Mouse (Mus musculus): Measurements from ENCODE around the gene Pdgfa.

Pdgfa gene

DNA sequence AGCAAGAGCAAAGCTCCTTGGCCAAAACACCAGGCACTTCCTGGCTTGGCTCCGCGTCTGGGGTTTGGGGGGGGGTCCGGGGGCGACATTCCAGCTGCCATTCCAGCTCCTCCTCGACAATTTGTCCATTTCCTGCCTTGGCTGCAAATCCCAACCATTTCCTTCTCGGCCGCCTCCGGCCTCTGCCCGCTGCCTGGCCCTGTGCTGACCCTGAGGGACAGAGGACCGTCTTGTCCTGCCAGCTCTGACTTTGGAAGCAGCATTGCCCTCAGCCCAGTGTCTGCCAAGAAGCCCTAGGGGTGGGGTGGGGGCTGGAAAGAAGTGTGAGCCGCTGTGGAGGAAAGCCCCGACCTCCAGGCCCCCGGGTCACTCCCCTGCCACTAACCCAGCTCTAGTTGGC is 44.2 kb downstream of the Pdgfa start:
- no peak for DNase-seq

DNA sequence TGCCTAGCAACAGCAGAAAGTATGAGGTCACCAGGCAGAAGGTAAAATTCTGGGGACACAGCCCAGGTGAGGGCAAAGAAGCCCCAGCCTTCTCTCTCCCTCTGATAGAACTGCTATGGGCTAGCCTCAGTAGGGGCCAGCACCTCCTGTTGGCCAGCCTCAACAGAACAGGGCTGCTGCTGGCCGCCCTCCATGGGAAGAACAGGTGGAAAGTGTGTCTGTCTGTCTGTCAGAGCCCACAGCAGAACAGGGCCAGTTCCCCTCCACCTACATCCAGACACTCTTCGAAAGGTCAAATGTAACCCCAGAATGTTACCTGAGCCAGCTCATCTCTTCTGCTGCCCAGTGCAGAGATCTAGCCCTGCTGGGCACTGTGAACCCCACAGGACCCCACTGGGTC is 45.9 kb downstream of the Pdgfa start:
- no peak for DNase-seq

DNA sequence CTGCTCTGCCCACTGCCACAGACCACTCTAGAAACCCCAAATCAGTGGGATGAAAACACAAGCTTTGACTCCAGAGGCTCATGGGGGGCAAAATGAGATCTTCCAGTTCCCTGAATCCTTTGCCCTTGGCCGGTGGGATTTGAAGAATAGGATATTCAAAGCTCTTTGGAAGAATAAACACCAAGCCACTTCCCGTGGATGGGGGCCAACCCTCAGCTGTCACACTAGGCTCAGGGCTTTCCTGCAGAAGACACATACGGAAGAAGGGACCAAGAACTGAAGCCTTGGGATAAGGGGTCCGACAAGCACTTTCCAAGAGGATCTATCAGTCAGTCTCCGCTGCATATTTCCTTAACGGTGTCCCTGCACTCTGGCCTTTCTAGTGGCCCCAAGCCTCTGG is 48.0 kb downstream of the Pdgfa start:
- DNase-seq, result no peak

DNA sequence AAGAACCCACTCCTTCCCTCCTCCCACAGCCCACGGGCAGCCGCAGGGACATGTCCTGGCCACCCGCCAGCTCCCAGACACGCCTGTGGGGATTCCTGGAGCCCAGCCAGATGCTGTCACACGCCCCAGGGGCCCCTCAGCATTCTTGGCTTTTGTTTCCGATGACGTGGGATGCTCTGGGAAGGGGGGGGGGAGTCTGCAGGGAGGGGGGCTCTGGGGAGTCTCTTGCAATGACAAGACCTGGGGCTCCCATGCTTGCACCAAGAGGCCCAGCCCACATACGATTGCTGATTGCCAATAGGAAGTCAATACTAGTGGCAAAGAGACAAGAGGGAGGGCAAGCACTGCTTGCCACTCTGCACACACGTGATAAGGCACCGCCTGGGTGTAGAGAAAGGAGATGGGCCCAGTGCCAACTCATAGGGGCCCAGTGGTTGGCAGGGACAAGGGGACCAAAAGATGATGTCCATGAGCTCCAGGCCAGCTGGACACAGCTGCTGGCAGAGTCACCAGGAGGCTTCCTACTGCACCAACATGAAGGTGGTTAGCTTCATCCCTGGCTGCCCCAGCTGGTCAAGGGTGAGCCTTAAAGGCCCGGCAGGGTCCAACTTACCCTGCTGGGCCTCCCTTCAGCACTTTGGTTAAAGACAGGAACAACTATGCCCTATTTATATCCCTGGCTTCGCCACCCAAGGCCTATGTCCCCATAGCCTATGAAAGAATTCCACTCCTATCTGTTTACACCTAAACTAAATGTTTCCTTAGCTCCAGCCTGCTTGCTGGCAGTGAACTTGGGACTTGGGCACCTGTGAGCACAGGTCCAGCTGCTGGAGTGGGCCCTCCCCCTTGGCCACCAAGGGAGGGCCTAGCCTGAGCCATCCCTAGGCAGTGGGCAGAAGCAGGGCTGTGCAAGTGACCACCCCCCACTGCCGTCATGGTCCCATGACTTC is 48.9 kb downstream of the Pdgfa start:
- no peak for DNase-seq

DNA sequence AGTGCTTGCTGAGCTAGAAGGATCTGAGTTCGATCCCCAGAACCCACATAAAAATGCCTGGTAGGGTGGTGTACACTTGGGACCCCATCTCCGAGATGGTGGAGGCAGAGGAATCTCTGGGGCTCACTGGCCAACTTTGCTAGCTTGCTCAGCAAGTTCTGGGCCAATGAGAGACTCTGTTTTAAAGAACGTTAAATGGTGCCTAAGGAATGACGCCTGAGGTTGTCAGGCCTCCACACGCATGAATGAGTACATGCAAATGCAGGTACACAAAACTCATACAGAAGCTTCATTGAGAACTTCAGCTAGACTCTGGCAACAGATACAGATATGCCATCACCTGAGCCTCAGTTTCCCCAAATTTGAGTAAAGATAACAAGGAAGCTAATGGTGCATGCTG is 49.7 kb downstream of the Pdgfa start:
- no peak for DNase-seq

DNA sequence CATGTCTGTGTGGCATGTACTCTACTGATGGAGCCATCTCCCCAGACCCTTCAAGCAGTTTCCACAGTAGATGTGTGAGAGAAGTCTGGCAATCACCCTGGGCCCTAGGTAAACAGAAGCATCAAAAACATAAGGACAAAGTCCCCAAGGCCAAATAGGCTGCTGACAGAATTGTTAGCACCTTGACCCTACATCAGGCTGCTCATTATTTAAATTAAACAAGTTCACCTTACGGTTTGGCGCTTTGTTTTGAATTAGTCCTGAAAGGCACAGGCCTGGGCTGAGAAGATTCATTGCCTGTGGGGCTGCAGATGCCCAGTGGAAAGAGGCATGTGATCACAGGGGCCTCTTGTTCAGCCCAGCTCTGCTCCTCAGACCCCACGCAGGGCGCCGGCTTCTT is 50.2 kb downstream of the Pdgfa start:
- DNase-seq, result no peak

DNA sequence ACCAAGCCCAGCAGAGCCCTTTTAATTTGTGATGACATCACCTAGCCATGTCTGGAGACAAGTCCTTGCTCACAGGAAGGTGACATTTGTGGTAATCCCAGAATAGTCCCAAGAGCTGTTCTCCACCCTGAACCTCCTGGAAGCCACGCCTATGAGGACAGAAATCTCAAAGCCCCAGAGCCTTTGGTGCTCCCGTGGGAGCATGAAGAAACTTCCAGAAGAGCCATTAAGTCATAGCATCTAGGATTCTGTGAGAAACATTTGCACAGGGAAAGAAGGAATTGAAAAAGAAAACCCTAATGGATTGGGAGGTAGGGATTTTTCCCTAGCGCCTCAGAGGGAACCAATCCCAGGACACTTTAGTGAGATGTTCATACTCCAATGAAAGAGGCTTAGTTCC is 52.2 kb downstream of the Pdgfa start:
- DNase-seq, result no peak

DNA sequence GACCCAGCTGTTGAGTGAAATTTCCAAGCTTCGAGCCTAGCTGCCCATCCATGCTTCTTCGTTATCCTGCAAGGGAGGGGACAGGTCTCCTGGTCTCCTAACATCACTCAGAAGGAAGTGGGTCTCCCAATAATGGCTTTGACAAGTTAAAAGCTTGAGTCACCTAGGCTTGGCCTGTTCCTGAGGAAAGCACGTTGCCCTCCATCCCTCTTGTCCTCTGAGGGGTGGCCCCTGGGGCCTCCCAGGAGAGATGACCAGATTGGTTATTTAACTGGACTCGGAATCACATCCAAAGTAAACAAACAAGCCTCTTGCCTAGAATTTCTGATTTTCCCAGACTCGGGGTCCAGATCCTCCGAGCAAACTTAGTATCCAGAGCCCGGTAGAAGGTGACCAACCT is 52.6 kb downstream of the Pdgfa start:
- DNase-seq, result no peak

DNA sequence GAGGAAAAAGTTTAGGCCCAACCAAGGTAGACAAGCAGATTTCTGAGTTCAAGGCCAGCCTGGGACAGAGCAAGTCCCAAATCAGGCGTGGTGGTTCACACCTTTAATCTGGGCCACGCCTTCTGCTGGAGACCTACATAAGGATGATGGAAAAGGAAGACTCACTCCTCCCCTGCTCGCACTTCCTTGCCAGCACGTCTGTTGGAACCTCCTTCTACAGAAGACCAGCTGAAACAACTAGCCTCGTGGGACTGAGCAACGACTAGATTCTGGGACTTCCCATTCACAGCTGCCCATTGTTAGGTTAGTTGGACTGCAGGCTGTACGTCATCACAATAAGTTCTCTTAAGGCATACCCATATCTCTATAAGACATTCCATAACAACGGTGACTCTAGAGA is 55.3 kb downstream of the Pdgfa start:
- DNase-seq, result no peak

DNA sequence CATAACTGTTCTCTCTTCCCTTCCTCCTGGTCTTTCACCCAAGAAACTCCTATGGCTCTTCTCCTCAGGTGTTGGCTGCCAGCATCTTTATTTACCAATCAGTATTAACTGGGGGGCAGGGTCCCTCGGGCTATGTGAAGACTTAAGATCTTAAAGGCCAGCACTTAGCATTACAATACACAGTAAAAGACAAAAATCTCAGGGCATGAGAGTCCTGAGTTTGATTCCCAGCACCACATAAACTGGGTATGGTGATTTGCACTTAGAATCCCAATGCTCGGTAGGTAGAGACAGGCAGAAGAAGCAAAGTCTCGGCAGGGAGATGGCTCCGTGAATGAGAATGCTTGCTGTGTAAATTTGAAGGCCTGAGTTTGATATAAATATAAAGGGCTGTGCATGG is 56.6 kb downstream of the Pdgfa start:
- DNase-seq, result no peak

DNA sequence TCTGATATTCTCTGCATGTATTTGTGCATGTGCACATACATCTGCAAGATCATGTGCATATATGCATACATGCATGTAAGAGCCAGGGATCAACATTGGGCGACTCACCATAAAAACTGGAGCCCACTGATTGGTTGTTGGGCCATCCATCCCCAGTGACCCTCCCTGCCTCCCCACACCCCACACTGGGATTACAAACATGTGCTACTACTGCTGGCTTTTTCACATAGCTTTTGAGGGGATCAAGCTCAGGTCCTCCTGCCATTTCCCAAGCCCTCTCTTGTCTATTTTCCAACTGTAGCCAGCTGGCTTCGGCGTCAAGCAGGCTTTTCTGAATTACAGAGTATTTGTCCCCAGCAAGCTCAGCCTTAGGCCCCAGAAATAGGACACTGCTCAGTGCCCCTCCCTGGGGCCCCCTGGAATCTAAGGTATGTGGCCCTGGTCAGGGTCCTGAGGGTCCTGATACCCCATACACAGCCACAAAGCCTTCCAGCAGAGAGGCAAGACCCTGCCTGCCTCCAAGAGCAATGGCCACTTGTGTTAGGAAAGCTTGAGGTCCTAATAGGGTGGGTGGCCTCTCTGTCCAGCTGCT is 58.5 kb downstream of the Pdgfa start:
- no peak for DNase-seq

DNA sequence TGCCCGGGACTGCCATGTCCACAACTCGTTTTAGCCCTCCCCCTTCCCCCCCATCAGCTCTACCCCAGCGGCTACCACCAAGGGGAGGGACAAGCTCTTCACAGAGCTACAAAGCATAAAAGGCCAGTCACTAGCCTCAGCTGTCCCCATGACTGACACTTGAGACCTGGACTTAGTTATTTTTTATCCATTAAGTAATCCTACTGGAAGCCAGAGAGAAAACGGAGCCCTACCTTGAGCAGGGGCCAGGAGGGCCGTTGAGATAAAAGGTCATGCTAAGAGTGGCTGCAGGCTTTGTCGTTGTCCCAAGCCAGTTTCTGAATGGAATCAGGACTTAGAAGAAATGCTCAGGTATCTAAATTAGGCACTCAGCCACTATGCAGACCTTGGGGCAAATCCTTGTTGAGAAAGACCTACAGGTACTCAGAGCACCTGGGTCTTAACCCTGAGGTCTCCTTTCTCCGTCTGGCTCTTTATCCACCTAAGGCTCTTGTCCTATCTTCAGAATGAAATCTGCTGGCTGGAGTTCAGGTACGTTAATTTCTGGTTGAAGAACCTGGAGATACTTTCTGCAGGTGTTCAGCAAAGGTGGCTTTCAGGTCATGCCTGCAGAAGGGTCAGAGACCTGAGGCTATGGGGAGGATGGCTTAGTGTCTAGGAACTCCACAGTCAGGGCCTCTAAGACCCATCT is 60.6 kb downstream of the Pdgfa start:
- DNase-seq, result no peak

DNA sequence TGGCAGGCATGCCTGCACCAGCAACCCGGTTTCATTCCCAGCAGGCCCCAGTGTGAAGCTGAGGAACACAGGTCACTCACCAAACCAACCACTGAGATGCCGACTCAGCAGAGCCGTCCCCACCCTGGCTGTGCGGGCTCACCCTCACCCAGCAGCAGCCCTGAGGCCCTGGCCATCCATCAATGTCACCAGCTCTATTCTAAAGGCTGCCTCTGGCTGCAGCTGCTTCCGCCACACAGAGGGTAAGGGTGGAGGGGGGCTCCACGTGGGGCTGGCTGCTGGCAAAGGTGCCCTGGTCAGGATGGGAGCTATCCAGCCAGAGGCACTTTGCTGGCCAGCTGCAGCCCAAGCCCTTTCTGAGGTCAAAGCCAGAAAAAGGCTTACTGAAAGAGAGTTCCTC is 62.6 kb downstream of the Pdgfa start:
- DNase-seq, result no peak

DNA sequence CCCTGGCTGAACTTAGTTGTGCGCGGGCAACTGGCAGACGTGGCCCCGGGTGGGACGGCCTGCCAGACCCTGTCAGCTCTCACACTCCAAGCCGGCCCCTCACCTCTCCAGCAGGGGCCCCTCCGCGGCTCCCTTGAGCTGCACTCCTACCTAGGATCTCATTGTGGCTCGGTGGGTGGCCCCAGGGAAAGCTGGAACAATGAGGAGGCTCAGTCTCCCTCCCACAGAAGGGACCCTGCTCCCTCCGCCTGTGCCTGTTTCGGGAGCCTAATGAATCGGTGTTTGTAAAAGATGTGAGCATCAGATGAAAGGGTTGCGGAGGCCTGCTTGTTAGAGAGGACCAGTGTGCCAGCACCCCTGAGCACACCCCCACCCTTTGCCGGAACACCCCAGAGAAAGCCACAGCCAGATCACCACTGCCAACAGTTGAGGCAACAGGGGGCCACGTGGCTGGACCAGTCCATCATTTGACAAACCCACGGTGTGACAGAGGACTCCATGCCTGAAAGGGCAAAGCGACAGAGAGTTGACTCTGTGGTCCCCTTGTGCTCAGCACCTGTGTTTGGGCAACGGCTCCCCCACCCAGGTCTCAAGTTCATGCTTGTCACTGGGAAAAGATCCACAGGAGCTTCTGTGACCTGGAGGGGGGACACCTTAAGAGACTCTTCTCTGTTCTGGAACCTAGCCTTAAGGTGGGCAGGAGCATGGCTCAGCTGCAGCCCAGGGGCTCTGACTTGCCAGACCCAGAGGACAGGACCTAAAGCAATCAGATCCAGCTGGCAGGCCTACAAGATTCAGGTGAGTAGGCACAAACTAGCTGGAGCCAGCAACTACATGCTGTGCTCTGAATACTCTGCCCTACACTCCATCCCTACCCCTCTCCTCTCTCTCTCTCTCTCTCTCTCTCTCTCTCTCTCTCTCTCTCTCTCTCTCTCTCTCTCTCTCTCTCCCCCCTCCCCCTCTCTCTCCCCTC is 64.4 kb downstream of the Pdgfa start:
- DNase-seq, result no peak

DNA sequence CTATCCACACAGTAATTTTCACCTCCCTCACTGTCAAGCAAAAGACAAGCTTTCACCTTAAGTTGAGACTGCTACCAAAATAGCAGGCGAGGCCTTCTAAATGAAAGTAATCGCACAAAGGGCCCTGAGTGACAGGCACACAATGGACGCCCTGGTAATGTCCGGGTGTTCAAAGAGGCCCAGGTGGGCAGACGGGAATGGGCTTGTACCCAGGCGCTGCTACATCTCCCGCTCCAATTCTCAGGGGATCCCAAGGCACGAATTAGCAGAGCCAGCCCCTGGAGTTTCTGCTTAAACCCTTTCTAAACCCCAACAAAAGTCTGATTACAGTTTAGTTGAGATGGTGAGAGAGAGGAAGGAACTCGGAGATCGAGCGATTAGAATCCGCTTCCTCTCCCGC is 65.3 kb downstream of the Pdgfa start:
- no peak for DNase-seq

DNA sequence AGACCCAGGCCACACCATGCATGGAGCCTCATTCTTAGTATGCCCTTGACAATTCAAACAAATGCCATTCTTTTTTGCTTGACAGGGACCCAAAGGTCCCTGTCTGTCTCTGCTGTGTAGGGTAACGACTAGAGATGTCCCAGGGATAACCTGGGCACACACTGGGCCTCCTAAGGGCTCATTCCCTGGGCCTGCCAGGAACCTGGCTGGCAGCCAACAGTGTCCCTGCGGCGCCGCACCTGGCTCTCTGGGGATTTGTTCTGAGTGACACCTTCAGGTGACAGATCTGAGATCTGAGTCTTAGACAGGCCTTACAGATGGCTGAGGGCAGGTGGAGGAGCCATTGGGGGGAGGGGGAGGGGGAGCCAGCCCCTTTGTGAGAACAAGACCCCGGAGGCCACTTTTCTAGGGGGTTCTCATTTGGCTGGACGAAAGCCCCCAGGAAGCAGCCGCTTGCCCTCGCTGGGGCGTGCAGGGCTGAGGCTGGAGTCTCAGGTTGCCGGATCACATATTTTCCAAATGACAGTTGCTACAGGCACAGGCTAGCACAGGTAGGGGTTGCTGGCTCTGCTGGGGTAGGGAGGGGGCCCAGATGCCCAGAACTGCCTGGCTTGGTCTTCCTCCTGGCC is 67.2 kb downstream of the Pdgfa start:
- no peak for DNase-seq
